17 mouse cellular contexts compared by ENCODE assay signal in genomic region chr6:142741763-142742162, GRCm38 (mm10). TPM values are rescaled to one million over a fixed set of nuclear protein-coding genes. Genes with fewer than 3 reads are reported as not detected.
"Had no signal": no experiment of that assay in that cellular context is flagged by ENCODE, and none has a peak within 500 bp of the region (broad histone marks: within the 10 kb centered on the region; RNA-seq: fewer than 3 reads in every experiment).

No protein-coding gene starts in this region.

- H3K36me3 ChIP-seq: neural tube, embryonic 13.5 days; neural tube, embryonic 15.5 days; stomach, embryonic 15.5 days had no signal

- H3K27ac ChIP-seq: neural tube, embryonic 13.5 days; neural tube, embryonic 15.5 days; stomach, embryonic 15.5 days; stomach, postnatal 0 days had no signal

- H3K4me2 ChIP-seq: neural tube, embryonic 13.5 days; neural tube, embryonic 15.5 days; stomach, embryonic 15.5 days had no signal

- H3K9me3 ChIP-seq: neural tube, embryonic 13.5 days; neural tube, embryonic 15.5 days; stomach, embryonic 15.5 days had no signal

- H3K4me3 ChIP-seq: neural tube, embryonic 13.5 days; neural tube, embryonic 15.5 days; stomach, embryonic 15.5 days had no signal

- H3K27me3 ChIP-seq: neural tube, embryonic 13.5 days; neural tube, embryonic 15.5 days; stomach, embryonic 15.5 days had no signal

- DNase-seq: retina, postnatal 1 day; right cerebral cortex, adult 18-20 months; right cerebral cortex, postnatal 14 days; right cerebral cortex, postnatal 25 days; right cerebral cortex, postnatal 4 days; spleen, adult 18-20 months; thymus, adult 18-20 months; thymus, adult 2 months; thymus, postnatal 14 days; thymus, postnatal 25 days; thymus, postnatal 36 days; thymus, postnatal 4 days had no signal

- H3K4me1 ChIP-seq: neural tube, embryonic 13.5 days; neural tube, embryonic 15.5 days; stomach, embryonic 15.5 days had no signal

- H3K9ac ChIP-seq: neural tube, embryonic 13.5 days; neural tube, embryonic 15.5 days; stomach, embryonic 15.5 days had no signal

RNA-seq across cellular contexts. Expression of gene Abcc9, which starts 39.6 kb away (rescaled TPM):
- total RNA-seq: neutrophil, adult 5-6 weeks had no signal
